Mouse (Mus musculus) olfactory bulb, adult 2 months (tissue): Measurements from ENCODE around the gene Fxyd4.

Experiments used
- CTCF ChIP-seq: fragments of 200-500 bp; IDR thresholded peaks from 2 replicates; pipeline ENCODE4 v1.5.1; 2012; ENCODE audit warnings: low read depth, mild to moderate bottlenecking, low read length, moderate library complexity; ENCODE audit not compliant: insufficient read depth
- POLR2A ChIP-seq: fragments of 200-500 bp; IDR thresholded peaks from 2 replicates; pipeline ENCODE4 v1.6.1; 2012; ENCODE audit warnings: mild to moderate bottlenecking, low read depth, low read length, moderate library complexity; ENCODE audit not compliant: insufficient read depth

DNA sequence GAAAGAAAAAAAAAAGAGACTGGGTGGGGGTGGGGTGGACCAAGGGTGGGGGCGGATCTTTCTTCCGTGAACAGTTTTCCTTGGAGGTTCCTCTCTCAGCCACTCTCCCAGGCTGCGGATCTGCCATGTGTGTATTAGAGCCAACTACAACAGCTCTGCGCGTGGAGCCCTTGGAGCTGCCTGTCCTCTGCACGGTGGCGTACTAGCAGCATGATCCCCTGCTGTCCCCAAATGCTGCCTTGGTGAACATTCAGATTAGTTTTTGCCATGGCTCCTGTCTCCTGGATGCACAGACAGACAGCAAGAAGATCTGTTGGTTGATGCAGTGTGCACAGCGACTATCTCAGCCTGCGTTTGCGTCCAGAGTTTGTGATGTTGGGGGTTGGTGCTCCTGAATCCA, 5.3 kb upstream of the Fxyd4 start:
- no peak for TF ChIP-seq CTCF
- TF ChIP-seq POLR2A = no peak
